Mouse (Mus musculus) thymus, adult 2 months (tissue): ENCODE measurements around the gene Lrrtm4.

Source experiments
- CTCF ChIP-seq: fragments of 200-500 bp; IDR thresholded peaks from 2 replicates; pipeline ENCODE4 v1.5.1; 2012; ENCODE audit warnings: mild to moderate bottlenecking, control low read depth, low read length, moderate library complexity, borderline replicate concordance; ENCODE audit not compliant: control insufficient read depth, poor library complexity, insufficient read depth; ENCODE audit errors: extremely low read depth
- POLR2A ChIP-seq: fragments of 200-500 bp; IDR thresholded peaks from 2 replicates; pipeline ENCODE4 v1.6.1; 2012; ENCODE audit warnings: mild to moderate bottlenecking, low read length, control low read depth, moderate library complexity; ENCODE audit not compliant: control insufficient read depth, poor library complexity, insufficient read depth; ENCODE audit errors: extremely low read depth

GRCm38 (mm10) chr6:80750769-80751168 is 732.1 kb downstream of the Lrrtm4 start:
- no peak for TF ChIP-seq CTCF
- TF ChIP-seq POLR2A: no peak
